Mouse (Mus musculus) bone marrow macrophage, adult 2 months (primary cell): ENCODE results near the gene Agtpbp1.

Source experiments
- CTCF ChIP-seq: IDR thresholded peaks from 2 replicates; pipeline ENCODE4 v1.5.1; 2012; ENCODE audit warnings: low read depth, mild to moderate bottlenecking, low read length, moderate library complexity
- POLR2A ChIP-seq: IDR thresholded peaks from 2 replicates; pipeline ENCODE4 v1.6.1; 2012; ENCODE audit warnings: mild to moderate bottlenecking, low read depth, low read length, borderline replicate concordance

DNA sequence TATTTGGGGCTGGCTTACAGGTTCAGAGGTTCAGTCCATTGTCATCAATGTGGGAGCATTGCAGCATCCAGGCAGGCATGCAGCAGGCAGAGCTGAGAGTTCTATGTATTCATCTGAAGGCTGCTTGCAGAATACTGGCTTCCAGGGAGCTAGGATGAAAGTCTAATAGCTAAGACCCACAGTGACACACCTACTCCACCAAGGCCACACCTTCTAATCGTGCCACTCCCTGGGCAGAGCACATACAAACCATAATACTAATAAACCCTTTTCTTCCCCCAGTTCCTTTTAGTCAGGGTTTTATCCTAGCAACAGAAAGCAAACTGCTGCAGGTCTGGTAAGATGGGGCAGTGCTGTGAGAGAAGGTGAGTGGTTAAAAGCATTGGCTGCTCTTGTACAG lies 7.6 kb upstream of the Agtpbp1 start:
- TF ChIP-seq POLR2A (no peak), CTCF (no peak)
